Mouse (Mus musculus): ENCODE results near the gene Rps8.
A peak's percentile ranks its signal among the peaks of the same experiment; 100 is the strongest.

DNA sequence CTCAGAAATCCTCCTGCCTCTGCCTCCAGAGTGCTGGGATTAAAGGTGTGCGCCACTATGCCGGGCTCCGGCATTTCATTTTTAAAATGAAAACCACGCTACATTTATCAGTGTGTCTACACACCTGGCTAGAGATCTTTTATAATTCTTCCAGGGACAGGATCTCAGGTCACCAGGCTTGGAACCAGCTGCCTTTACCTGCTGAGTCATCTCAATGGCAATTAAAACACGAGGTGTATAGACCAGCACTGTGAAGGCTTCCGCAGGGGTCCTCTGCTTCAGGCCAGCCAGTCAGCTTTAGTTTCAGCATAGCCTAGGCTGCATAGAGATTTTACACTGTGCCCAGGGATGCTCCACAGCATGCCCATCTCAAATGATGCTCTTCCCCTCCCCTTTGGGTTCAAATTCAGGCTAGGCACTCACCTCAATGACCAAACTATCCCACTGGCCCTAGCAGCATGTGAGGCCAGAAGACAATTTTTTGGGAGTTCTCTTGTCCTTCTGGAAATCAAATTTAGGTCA, 5.8 kb downstream of the Rps8 start:
- TF ChIP-seq POLR2A (IDR thresholded peaks at IDR 0.05; ENCODE audit: low read depth, low read length) (peak; percentile 52; the same call in 1 of the 2 replicates), MXI1 (IDR thresholded peaks at IDR 0.05; ENCODE audit: low read depth, low read length) (no peak), ZNF384 (IDR thresholded peaks at IDR 0.05; ENCODE audit: low read depth, low read length) (no peak), TCF12 (IDR thresholded peaks at IDR 0.05; ENCODE audit: low read depth, low read length) (no peak), CTCF (conservative IDR thresholded peaks at IDR 0.05 in 1 of 2, IDR thresholded peaks at IDR 0.05 in 1 of 2; ENCODE audit: low read depth in 2 of 2, low read length in 2 of 2) (no peak), EP300 (IDR thresholded peaks at IDR 0.05; ENCODE audit: low read length) (no peak), CHD2 (IDR thresholded peaks at IDR 0.05; ENCODE audit: low read length) (no peak)
